Mouse (Mus musculus) mouse trophoblast stem cell (cell line): ENCODE measurements around the gene Idh3b.

Experiments
- in situ Hi-C, 2 experiments: fragments of 300-500 bp; cut with MseI, MboI; formaldehyde crosslinking; loops; 2 replicates in 1 of 2; 3 replicates in 1 of 2; pipeline ENCODE4 v1.15.1; 2025

Idh3b gene

DNA sequence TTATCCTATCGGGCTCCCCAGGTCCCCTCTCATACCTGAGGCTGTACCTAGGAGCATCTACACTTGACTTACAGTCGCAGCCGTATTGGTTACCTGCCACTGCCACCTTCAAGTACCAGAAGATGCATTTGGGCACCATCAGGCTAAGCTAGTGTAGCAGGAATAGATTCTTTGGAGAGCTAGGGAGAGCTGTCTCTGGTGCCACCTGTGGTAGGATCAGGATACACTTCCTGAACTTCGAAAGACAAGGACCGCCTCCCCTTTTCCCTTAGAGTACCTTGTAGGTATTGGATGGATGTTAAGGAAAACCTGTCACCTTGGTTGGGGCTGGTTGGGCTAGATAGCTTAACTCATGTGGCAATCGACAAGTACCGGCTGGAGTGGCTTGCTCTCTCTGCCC is 16.3 kb downstream of the Idh3b start:
- in situ Hi-C loops, result no loop called here

DNA sequence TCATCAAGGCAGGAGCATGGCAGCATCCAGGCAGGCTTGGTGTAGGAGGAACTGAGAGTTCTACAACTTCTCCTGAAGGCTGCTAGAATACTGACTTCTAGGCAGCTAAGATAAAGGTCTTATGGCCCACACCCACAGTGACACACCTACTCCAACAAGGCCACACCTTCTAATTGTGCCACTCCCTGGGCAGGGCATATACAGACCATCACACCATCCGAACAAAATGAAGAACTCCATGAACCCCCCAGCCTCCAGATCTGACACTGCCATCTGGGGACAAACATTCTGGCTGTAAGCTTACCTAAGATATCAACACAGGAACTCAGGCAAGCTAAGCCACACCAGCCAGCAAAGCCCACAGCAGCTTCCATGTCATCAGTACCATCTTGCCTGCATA is 18.8 kb downstream of the Idh3b start:
- in situ Hi-C loops, result no loop called here

DNA sequence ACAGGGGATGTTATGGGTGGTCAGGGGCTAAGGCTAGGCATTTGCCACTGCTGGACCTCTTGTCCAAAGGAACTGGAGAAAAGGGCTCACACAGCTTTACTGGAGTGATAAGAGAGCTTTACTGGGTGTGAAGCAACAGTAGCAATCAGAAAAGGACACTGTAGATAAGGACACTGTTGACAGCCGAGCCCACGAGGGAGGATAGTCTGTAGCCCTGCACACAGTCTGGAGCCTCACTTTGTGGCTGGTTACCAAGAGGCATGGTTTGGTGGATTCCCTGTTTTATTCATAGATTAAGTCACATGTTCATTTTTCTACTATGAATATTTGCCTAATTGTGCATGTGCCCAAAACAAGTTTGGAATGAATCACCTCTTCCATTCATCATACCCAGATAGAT is 21.9 kb downstream of the Idh3b start:
- in situ Hi-C loops, result no loop called here

DNA sequence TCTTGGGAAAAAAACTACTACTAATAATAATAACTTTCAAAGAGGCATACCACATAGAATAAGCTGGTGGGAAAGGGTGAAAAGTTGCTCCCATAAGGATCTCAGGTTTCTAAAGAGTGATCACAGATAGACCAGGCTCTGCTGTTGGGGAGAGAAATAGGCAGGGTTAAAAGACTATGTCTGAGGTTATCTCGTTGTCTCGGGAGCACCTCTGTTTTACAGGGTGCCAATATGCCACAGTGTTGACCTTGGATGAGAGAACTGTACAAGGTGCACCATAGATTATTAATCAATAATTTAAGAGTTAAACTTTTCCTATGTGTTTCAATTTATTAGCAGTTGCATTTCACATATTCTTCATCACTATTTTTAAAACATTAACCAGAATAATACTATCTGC is 22.4 kb downstream of the Idh3b start:
- in situ Hi-C loops, result no loop called here

DNA sequence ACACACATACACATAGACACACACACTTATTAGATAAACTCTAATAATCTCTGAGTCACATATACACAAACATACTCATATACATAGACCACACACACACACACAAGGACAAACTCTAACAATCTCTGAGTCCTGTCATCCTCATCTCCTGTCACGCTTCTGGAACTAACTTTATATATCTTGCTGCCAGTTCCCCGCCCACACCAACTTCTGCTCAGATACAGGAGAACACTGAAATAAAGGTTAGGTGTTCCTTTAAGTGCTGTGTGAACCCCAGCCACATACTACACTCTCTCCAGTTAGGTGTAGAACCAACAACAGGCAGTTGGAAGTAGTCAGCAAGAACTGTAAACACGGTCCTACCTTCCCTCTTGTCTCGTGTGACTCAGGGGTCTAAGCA is 23.5 kb downstream of the Idh3b start:
- in situ Hi-C loops, result no loop called here

DNA sequence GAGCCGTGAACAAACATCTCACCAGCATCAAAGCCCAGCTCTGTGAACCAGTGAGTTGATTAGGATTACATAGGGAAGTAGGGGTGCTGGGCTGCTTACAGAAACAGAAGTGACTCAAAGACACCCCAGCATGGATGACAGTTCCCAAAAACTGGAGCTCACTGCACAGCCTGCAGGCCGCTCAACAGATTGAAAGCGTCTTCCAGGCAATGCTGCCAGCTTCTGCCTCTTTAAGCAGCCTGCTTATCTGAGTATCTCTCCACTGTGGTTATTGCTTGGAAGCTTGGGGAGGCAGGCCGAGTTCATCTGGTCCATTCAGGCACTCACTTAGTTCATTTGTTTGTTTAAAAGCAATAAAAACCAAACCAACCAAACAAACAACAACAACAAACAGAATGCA is 27.6 kb downstream of the Idh3b start:
- in situ Hi-C loops, result no loop called here

DNA sequence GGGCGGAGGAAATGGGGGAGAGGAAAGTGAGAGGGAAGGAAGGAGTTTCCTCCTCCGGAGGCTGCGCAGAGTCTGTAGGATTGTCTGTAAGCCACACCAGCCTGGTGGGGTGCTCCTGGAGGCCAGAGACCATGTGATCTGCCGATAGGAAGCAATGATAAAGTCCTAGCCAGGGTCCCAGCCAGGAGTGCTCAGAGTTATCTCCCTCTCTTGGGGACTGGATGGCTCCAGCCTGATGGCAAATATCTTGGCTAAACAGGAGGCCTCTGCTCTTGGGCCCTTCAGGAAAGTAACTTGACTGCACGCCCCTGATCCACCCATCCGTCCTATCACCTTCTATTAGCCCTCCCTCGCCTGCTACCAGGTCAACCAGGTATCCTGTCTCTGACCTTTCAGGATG is 36.1 kb downstream of the Idh3b start:
- in situ Hi-C loops, result loop anchor here (10.0 to 25.0 kb wide), 2 partner anchors 173 to 336 kb away; no protein-coding TSS in a partner anchor

DNA sequence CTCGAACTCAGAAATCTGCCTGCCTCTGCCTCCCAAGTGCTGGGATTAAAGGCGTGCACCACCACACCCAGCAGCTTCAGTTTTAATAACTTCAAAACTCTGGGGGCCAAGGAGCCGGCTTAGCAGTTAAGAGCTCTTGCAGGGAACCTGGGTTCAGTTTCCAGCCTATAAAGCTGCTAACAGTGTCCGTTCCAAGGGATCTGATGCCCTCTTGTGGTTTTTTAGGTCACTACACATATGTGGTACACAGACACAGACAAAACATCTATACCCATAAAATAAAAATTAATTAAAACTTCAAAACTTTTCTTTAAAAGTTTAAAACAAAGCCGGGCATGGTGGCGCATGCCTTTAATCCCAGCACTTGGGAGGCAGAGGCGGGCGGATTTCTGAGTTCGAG is 37.4 kb downstream of the Idh3b start:
- in situ Hi-C loops, result loop anchor here (10.0 to 25.0 kb wide), 2 partner anchors 172 to 335 kb away; no protein-coding TSS in a partner anchor
